Mouse (Mus musculus) lung, embryonic 14.5 days (tissue): ENCODE measurements around the gene Kif13a. TPM values are rescaled to one million over a fixed set of nuclear protein-coding genes. Genes with fewer than 3 reads are reported as not detected.
A peak's percentile ranks its signal among the peaks of the same experiment; 100 is the strongest.

ENCODE experiments used
- ATAC-seq: fragments of 200-750 bp; cut with Nextera tagmentation; 2 replicates; pipeline ENCODE4 v1.8.0; 2017; ENCODE audit warnings: mild to moderate bottlenecking, moderate TSS enrichment, moderate library complexity; ENCODE audit not compliant: insufficient read depth
- DNase-seq: peaks from one replicate; pipeline ENCODE4 v3.0.0-alpha.2; 2015
- H3K27ac ChIP-seq: fragments of 300-500 bp; sonication (generic); 2 replicates; pipeline ENCODE4 v1.5.1; 2014; ENCODE audit warnings: low read depth, mild to moderate bottlenecking, moderate library complexity
- H3K27me3 ChIP-seq: fragments of 300-500 bp; sonication (generic); 2 replicates; pipeline ENCODE4 v1.6.1; 2014; ENCODE audit warnings: low read length, control low read depth; ENCODE audit not compliant: insufficient read depth
- H3K36me3 ChIP-seq: fragments of 300-500 bp; sonication (generic); 2 replicates; pipeline ENCODE4 v1.6.1; 2014; ENCODE audit warnings: control low read depth; ENCODE audit not compliant: insufficient read depth
- H3K4me1 ChIP-seq: fragments of 300-500 bp; sonication (generic); 2 replicates; pipeline ENCODE4 v1.6.1; 2014; ENCODE audit warnings: antibody characterized with exemption, control low read depth; ENCODE audit not compliant: insufficient read depth
- H3K4me2 ChIP-seq: fragments of 300-500 bp; sonication (generic); 2 replicates; pipeline ENCODE4 v1.6.1; 2014; ENCODE audit warnings: mild to moderate bottlenecking
- H3K4me3 ChIP-seq: fragments of 300-500 bp; sonication (generic); 2 replicates; pipeline ENCODE4 v1.5.1; 2014; ENCODE audit warnings: low read depth, low read length
- H3K9ac ChIP-seq: fragments of 300-500 bp; sonication (generic); 2 replicates; pipeline ENCODE4 v1.6.1; 2014
- H3K9me3 ChIP-seq: fragments of 300-500 bp; sonication (generic); 2 replicates; pipeline ENCODE4 v1.6.1; 2016; ENCODE audit warnings: low read depth, low read length, control low read depth
- CTCF ChIP-seq: IDR thresholded peaks from 2 replicates; pipeline ENCODE4 v1.5.1; 2016; ENCODE audit warnings: antibody characterized with exemption, low read depth
- WGBS: fragments of 180-500 bp; shearing (Covaris S2); extraction: QIAGEN DNeasy Blood & Tissue Kit; methylation state at CpG from one replicate; pipeline ENCODE4 v1.1.7; 2014; 5-methylcytosine and 5-hydroxymethylcytosine counted together
- polyA plus RNA-seq: library from polyadenylated mRNA; unstranded; fragments of >200 nt; fragmentation: Nextera tagmentation; extraction: Ambion mirVana; gene quantifications from 2 replicates; pipeline ENCODE4 v1.2.1, GENCODE M21; 2014

The Kif13a gene
- polyA plus RNA-seq, 1 experiment from 2014 or later: 40.4 TPM

DNA sequence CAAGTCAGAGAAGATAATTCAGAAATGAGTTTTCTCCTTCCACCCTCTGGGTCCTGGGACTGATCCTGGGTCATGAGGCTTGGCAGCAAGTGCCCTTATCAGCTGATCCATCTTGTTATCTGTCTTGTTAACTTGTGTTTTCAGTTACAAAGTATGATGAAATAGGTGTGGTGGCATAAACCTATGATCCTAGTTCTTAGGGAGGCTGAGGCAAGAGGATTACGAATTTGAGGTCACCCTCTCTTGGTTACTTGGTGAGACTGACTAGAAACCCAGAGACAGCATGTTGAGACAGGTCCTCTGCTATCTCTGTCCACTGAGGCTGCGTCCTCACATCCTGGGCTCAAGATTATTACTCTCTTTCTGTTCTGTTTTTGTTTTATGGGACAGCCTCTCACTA is 164.3 kb downstream of the Kif13a start:
- H3K4me3 ChIP-seq: no peak overlapping the region
- no peak for TF ChIP-seq CTCF
- no peaks in the 10 kb centered on the region for H3K27me3 ChIP-seq
- H3K9ac ChIP-seq: no peak overlapping the region
- no peak overlapping the region for H3K27ac ChIP-seq
- no peak overlapping the region for H3K4me2 ChIP-seq
- H3K4me1 ChIP-seq: no peaks in the 10 kb centered on the region
- DNase-seq (no peak), ATAC-seq (no peak)
- WGBS: 88% methylated on average over 2 of the region's 2 CpGs
- H3K9me3 ChIP-seq: no peaks in the 10 kb centered on the region
- H3K36me3 ChIP-seq: peaks cover 70% of the 10 kb centered on the region

DNA sequence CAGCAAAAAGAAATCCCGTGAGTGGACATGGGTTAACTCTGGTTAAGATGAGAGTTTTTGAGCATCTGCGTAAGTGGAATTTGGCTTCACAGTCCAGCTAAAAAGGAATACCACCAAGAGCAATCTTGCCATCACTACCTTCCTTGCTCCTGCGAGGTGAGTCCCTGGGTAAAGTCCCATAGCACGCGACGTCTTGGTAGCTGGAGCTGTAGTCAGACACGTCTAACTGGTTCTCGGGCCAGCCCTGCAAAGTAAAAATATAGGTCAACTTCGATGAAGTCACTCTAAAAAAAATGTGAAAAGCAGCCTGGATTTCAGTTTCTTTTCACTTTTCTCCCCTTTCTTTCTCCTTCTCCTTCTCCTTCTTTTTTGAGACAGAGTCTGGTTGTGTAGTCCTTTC is 166.5 kb downstream of the Kif13a start:
- no peak for ATAC-seq
- Histone ChIP-seq H3K4me1 (no peaks in the 10 kb centered on the region), H3K9ac (no peak overlapping the region), H3K9me3 (no peaks in the 10 kb centered on the region), H3K36me3 (peaks cover 62% of the 10 kb centered on the region), H3K4me3 (no peak overlapping the region), H3K4me2 (no peak overlapping the region), H3K27ac (no peak overlapping the region), H3K27me3 (no peaks in the 10 kb centered on the region)
- no peak for DNase-seq
- TF ChIP-seq CTCF: no peak
- 81% methylated on average over 9 of the region's 9 CpGs for WGBS

DNA sequence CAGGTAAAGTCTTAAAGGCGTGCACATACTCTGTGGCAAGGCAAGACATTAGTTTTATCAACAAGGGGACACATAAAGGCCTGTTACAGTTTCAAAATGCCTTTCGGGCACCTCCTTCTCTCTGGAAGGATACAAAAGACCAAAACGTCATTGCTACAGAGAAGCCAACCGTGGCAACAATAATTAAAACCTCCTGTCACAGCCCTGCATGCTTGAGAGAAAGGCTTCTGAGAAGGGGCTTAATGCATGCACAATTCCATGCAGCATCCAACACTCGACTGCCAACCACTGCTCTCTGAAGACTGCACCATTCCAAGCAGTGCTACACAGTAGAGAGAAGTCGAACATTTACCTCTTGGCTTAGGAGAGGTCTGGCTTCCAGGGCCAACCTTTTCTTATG is 168.7 kb downstream of the Kif13a start:
- WGBS: 80% methylated on average over 6 of the region's 6 CpGs
- no peak for ATAC-seq

DNA sequence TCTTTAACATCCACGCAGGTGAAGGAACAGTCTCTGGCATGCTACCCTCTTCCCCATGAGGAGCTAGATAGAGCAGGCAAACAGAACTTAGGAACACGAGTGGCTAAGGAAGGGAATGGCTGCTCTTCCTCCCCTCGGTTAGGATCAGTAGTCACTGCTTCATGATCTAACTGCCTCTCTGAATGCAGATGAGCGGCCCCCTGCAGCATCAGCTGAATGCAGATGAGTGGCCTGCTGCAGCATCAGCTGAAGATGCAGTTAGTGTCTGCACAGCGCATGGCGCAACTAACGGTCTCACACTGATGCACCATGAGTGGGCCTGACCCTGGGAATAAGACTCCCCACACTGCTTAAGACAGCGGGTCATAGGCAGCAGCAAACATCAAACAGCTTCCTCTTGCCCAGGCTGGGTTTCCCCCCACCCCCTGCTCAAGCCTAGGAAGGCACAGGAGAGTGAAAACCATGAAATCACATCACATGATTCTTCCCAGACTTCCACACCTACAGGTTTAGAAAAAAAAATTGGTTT is 170.3 kb downstream of the Kif13a start:
- Histone ChIP-seq H3K27me3 (no peaks in the 10 kb centered on the region), H3K27ac (no peak overlapping the region), H3K9me3 (no peaks in the 10 kb centered on the region), H3K4me2 (no peak overlapping the region), H3K4me1 (no peaks in the 10 kb centered on the region), H3K4me3 (no peak overlapping the region), H3K9ac (no peak overlapping the region), H3K36me3 (peaks cover 46% of the 10 kb centered on the region)
- 81% methylated on average over 8 of the region's 8 CpGs for WGBS
- ATAC-seq: no peak
- TF ChIP-seq CTCF: no peak
- DNase-seq: no peak

More for the DNA sequence above, 168.7 kb downstream of the Kif13a start:
- no peak for DNase-seq
- H3K4me3 ChIP-seq: no peak overlapping the region
- no peaks in the 10 kb centered on the region for H3K4me1 ChIP-seq
- H3K36me3 ChIP-seq: peaks cover 53% of the 10 kb centered on the region
- H3K4me2 ChIP-seq: no peak overlapping the region
- TF ChIP-seq CTCF: no peak
- no peak overlapping the region for H3K27ac ChIP-seq
- no peak overlapping the region for H3K9ac ChIP-seq
- H3K9me3 ChIP-seq: no peaks in the 10 kb centered on the region
- no peaks in the 10 kb centered on the region for H3K27me3 ChIP-seq

DNA sequence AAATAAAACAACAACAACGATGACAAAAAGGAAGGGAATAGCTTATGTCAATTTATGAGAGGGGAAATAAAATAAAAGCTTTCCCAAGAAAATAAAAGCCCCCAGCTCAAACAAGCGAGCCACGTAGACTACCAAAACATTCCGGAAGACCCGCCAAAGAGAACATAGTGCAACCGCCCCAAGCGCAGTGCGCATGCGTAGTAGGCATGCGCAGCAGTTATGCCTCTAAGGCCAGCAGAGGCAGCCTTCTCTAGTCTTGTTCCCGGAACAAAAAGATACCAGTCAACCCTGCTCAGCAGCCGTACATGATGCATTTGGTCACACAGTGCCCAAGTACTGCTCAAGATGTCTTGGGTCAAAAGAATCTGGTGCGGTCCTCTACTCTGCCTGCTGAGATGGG is 171.0 kb downstream of the Kif13a start:
- H3K9me3 ChIP-seq: no peaks in the 10 kb centered on the region
- H3K9ac ChIP-seq: no peak overlapping the region
- H3K4me3 ChIP-seq: no peak overlapping the region
- no peak for TF ChIP-seq CTCF
- H3K36me3 ChIP-seq: peaks cover 40% of the 10 kb centered on the region
- DNase-seq (no peak), ATAC-seq (no peak)
- WGBS: 94% methylated on average over 13 of the region's 13 CpGs
- no peaks in the 10 kb centered on the region for H3K27me3 ChIP-seq
- H3K4me2 ChIP-seq: no peak overlapping the region
- H3K27ac ChIP-seq: no peak overlapping the region
- no peaks in the 10 kb centered on the region for H3K4me1 ChIP-seq

DNA sequence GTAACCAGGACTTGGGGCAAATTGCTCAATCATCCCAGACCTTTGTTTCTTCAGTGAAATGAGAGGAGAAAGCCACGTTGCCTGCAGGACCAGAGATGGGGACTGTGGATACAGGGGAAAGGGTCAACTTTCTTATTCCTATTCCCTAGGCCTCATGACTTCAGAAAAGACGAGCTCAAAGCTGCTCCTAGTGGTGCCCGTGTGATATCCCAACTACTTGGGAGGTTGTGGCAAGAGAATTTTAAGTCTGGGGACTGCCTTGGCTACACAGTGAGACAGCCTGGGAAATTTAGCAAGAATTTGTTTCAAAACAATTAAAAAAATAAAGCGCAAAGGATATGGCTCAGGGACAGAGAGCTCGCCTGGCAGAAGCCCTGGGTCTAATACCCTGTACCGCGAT is 171.7 kb downstream of the Kif13a start:
- Histone ChIP-seq H3K9ac (no peak overlapping the region), H3K9me3 (no peaks in the 10 kb centered on the region), H3K36me3 (peaks cover 37% of the 10 kb centered on the region), H3K27ac (no peak overlapping the region), H3K4me2 (no peak overlapping the region), H3K4me1 (no peaks in the 10 kb centered on the region), H3K27me3 (no peaks in the 10 kb centered on the region), H3K4me3 (no peak overlapping the region)
- TF ChIP-seq CTCF: no peak
- whole genome bisulfite sequencing: 85% methylated on average over 7 of the region's 7 CpGs
- ATAC-seq (no peak), DNase-seq (no peak)

DNA sequence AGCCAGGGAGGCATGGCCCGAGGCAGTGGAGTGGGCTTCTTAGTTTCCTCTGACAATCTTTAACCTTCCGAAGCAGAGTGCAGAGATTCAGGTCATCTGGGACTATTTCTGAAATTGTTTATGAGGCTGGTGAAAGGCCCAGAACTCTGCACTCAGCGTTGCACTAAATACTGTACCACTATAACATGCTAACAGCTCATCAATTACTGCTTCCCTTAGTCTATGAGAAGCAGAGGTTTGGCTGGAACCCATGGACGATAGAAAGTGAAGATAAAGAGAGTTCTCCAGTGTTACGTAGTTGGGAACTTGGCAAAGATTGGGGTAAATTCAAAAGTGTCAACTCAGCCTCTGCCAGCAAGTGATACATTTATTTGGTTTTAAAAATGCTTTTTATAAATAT is 176.4 kb downstream of the Kif13a start:
- no peak overlapping the region for H3K4me3 ChIP-seq
- no peak overlapping the region for H3K9ac ChIP-seq
- H3K9me3 ChIP-seq: no peaks in the 10 kb centered on the region
- no peaks in the 10 kb centered on the region; the same call in 1 of the 2 replicates for H3K4me1 ChIP-seq
- H3K36me3 ChIP-seq: peaks cover 36% of the 10 kb centered on the region
- H3K4me2 ChIP-seq: no peak overlapping the region
- ATAC-seq (peak; percentile 87), DNase-seq (peak; percentile 87)
- no peak for TF ChIP-seq CTCF
- peak overlapping the region; percentile 51 for H3K27ac ChIP-seq
- H3K27me3 ChIP-seq: no peaks in the 10 kb centered on the region
- WGBS: 35% methylated on average over 5 of the region's 5 CpGs
